Mouse (Mus musculus): Measurements from ENCODE around the gene Fahd2a.
A peak's percentile ranks its signal among the peaks of the same experiment; 100 is the strongest.

Gene Fahd2a

DNA sequence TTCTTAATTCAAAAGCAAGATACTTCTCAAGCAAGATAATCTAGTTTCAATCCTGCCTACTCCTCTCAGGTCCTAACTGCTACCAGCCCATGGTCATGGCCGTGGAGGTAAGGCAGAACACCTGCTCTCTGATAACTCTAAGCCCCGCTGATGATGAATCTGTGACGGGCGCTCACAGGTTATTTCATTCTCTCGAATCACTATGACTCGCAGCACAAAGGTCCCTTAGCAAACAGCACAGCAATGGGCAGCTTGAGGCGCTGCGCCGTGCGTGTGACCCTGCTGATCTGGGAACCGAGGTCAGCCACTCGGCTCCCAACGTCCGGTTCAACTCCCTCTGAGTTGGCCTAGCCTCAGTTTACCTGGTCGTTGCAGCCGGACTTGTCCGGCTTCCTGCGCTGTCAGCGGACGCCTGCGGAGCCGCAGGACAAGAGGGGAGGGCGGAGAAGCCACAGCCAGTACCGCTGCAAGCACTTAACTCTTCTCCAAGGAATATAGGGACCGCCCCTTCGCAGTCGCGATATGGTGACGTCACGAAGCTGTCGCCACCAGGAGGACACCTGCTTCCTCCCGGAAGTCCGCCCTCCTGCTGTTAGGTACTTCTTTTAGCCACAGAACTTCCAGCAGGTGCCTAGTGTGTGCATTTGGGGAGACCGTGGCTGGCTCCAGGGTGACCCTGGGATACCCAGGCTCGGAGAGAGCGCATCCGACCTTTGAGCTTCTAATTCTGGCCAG, at the start of gene Fahd2a:
TSS of gene Fahd2a (minus strand) at position 511 of the 735 bp plus-strand sequence.
- DNase-seq (ENCODE audit: low spot score) = peak; percentile 91

DNA sequence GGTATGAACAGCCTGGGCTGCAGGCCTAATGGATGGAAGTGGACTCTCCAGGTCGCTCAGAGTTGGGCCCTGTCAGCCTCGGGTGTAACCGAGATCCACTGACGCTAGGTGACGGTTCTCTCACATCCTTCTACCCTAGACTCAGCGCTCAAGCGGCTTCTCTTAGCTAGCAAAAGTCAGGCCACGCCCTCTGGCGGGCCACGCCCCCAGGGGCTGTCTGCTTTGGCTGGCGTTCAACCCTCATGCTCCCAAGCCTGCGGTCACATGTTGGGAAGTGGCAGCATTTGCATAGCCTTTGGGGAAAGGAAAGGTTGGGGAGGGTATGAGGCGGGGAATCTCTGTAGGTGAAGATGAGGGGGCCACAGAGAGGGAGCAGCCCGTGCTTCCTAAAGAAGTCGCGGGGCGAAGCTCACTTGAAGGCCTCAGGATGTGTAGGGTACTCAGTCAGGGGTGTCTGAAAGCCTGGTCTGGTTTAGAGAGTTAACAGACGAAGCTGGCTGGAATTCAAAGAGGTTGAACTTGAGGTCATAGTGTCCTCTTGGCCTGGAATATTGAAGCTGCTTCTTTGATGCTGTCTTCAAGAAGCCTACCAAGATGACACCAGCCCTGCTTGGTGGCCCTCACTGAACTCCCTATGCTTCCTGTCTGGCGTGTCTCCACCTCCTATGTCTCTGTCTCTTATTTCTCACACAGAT, 40.3 kb upstream of the Fahd2a start:
- peak; percentile 86 for DNase-seq (ENCODE audit: low spot score)

DNA sequence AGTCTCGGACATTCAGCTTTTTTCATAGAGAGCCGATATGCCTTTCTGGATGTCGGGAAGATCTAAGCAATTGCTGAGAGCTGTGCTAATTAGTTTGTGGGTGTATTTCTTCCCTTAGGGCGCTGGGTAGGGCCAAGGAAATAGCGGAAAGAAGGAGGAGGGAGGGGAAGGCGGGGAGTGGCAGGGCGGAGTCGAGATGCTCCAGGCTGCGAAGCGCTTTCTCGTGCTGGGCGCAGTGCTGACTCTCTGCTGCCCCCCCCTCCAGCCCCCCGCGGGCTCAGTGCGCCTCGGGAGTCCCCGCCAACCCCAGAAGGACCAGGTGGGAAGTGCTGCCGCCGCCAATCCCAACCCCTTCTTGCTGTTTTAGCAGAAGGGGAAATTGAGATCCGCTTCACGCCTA, 38.6 kb upstream of the Fahd2a start:
- DNase-seq (ENCODE audit: low spot score) = peak; percentile 59

DNA sequence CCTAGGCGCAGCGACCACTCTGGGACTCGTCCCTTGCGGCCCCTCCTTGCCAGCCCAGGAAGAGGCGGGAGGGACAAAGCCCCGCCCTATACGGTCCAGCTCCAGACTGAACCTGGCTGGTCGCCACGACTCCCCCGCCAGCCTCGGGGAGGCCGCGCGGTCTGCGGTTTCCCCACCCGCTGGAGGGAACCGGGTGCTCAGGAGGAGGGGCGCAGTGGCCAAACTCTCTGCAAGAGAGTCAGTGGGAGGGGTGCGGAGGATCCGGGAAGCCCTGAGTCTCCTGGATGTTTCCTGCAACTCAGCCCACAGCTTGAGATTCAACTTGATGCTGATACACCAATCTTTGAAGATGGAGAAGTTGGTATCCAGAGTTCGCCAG, 38.2 kb upstream of the Fahd2a start:
- DNase-seq (ENCODE audit: low spot score) = peak; percentile 90

- peak; percentile 57 for DNase-seq (ENCODE audit: low spot score)
Observed at GRCm38 (mm10) chr2:127481841-127482532, 37.6 kb upstream of the Fahd2a start.

DNA sequence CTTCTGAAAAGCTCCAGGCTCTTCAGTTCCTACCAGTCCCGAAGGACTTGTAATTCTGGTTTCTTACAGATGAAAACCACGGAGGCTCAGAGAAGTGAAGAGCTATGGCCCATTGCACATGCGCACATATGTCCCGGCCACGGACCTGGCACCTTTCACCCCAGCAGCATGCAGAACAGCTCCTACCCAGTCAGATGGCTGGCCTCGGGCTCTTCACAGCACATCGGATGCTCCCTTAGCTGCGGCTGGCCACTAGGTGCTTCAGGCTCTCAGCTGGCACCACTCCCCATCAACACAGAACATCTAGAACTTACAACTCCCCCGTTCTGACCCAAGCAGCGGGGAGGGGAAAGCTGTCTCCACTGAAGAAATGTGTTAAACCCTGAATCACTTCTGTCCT, 35.4 kb upstream of the Fahd2a start:
- DNase-seq (ENCODE audit: low spot score) = peak; percentile 62

DNA sequence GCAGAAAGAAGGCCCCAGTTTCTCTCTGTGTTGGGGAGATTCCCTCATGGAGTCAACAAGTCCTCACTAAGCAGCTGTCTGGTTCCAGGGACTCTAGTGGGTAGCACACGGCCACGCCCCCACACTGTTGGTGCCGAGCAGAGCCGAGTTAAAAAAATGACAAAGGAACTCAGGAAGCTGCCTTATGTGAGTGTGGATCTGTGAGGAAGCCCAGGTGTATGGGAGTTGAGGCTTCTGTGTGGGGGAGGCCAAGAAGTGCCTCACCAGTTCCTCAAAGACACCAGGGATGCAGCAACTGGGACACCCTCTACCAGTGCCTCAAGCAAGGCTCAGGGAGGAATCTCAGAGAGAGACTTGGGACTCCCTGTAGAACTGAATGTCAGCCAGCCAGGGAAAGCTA, 34.8 kb upstream of the Fahd2a start:
- no peak for DNase-seq (ENCODE audit: low spot score)

DNA sequence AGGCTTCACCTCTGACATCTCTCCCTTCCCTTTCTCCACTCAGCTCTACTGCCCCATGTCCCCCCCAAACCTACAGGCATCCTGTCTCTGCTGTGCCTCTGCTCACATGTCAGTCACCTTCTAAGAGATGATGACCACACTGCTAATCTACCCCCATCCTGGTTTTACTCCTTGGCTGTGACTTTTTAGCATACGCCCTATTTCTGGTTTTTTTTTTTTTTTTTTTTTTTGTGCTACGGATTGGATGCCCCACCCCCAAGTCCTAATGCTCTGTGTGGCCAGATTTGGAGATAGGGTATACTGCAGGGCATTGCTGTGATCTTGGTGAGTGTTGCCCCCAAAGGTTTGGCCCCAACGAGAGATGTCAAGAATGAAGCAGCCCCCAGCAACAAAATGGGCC, 27.9 kb upstream of the Fahd2a start:
- DNase-seq (ENCODE audit: low spot score) = no peak

- no peak for DNase-seq (ENCODE audit: low spot score)
Observed at GRCm38 (mm10) chr2:127471281-127471680, 26.9 kb upstream of the Fahd2a start.

DNA sequence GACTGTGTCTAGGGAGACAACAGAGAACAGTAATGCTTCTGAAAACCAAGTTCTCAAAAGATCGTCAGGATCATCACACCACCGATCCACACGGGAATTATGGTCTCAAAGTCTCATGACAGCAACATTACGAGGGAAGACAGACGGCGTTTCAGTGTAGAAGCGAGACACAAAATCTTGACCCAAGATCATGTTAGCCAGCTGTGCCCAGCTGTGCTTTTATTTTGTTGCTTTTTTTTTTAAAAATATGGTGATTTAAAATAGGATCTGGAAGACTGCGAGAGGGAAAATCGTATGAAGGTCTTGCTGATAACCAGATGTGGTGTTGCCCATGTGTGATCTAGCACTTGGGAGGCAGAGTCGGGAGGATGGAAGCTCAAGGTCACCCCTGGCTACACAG, 26.3 kb upstream of the Fahd2a start:
- no peak for DNase-seq (ENCODE audit: low spot score)

DNA sequence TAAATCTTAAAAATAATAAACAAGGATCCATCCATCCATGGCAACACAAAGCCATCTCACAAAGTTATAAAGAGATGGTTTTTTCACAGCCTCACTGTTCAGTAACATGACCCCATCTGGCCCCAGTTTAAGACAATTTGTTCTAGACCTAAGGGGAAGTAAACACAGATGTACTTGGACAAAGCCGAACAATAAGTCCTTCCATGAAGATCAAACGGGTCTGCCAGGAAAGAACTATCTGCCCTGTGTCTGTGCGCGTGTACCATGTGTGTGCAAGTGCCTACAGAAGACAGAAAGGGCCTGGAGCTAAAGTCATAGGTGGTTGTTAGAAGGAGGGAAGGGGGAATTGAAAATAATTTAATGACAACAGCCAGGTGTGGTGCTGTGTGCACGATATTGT, 25.8 kb upstream of the Fahd2a start:
- no peak for DNase-seq (ENCODE audit: low spot score)

- DNase-seq (ENCODE audit: low spot score) = peak; percentile 75
Observed at GRCm38 (mm10) chr2:127462314-127462713, 17.9 kb upstream of the Fahd2a start.

GRCm38 (mm10) chr2:127461351-127461750, 17.0 kb upstream of the Fahd2a start:
- DNase-seq (ENCODE audit: low spot score) = no peak

DNA sequence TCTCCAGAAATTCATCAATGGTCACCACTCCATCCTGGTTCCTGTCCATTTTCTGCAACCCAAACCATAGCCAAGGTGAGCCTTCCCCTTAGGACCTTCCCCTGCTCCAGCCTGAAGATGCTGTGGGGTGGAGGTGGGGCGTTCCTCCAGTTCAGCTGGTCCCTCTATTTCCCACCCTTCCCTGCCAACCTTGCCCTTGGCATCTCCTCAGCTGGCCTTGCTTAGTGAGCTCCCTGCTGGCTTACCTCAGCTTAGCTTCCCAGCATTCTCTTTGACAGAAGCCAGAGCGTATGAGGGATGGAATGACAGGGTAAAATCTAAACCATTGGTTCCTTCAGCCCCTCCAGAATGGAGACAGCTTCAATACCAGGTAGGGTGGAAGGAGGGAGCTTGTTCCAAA, 15.0 kb upstream of the Fahd2a start:
- DNase-seq (ENCODE audit: low spot score) = no peak

DNA sequence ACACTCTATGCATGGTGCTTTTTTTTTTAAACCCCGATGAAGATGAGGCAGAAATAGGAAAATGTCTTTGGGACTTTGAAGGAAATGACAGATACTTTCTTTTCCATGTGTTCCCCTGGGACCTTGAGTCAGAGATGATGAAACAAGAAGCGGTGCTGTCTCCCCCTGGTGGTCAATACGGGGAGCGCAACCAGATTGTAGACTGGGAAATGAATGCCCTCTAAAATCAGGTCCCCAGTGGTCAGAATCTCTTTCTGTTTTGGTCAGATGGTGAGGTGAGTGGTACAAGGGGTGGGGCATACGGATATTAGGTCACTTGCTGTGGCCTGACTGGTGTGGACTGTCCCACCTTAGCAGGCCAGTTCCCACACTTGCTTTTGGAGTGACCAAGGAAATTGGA, 9.4 kb upstream of the Fahd2a start:
- DNase-seq (ENCODE audit: low spot score) = peak; percentile 83

DNA sequence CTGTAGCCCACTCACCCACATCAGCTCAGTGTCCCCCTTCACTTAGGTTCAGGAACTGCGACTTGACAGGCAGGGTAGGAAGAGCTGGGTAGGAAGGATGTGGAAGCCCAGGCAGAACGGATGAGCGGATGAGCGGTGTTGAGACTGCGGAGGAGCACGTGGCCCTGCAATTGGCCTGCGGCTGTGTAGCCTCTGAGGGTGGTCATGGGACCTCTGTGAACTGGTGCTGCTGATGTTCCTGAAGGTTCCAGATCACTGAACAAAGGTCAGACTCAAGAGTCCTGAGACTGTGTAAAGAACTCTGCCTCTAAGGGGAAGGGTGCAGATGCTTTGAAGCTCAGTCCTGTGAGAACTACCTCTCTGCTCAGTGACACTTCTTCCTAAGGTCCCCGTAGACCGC, 8.8 kb upstream of the Fahd2a start:
- DNase-seq (ENCODE audit: low spot score) = no peak

GRCm38 (mm10) chr2:127451748-127452147, 7.4 kb upstream of the Fahd2a start:
- no peak for DNase-seq (ENCODE audit: low spot score)

DNA sequence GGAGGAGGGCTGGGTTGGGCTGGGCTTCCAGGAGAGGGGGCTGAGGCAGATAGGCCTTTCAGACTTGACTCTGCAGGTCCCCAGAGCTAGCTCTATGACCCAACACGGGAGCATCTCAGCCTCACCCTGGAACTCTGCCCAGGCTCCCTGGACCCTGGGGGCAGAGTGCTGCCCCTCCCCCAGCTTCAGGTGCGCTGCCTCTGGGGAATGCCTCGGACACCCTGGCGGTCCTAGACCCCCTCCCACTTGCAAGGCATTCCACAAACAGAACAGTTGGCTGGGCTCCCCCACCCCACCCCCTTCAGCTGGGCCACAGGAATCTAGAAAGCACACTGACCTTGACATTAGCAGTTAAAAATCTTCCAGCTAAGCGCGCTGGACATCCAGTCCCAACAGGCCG, 5.3 kb upstream of the Fahd2a start:
- peak; percentile 68 for DNase-seq (ENCODE audit: low spot score)

GRCm38 (mm10) chr2:127446847-127447246, 2.5 kb upstream of the Fahd2a start:
- DNase-seq (ENCODE audit: low spot score) = no peak

DNA sequence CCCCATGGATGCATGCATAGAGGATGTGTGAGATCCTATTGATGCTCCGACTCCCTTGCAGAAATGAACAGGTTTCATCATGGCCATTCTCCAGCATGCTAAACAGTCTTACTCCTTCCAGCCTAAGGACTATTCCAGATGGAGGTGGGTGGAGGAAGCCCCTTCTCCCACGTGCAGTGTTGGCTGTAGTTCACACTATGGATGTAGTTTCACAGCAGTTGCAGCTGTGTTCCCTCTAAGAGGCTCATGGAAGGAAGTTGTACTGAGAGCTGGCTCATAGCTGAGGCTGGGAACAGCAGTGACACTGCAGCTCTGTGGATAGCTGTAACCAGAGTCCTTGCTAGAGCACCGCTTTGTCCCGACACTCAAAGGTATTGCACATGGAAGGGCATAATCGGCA, 6.7 kb downstream of the Fahd2a start:
- no peak for DNase-seq (ENCODE audit: low spot score)

DNA sequence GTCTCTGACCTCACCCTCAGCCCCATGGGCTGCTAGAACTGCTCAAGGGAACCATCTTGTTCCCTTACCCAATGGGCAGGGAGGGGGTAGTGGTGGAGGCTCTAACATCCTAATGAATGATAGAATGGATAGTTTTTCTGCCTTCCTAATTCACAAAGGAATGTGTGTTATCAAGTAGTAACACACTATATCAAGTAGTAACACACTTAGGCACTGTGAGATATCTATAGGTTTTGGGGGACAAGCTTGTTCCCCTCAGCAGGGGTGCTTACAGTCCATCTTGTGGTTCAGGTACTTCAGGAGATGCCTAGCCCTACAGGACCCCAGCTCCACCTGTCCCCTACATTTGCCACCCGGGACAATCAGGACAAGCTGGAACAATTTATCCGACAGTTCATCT, 8.8 kb downstream of the Fahd2a start:
- no peak for DNase-seq (ENCODE audit: low spot score)

GRCm38 (mm10) chr2:127435135-127435534, 9.2 kb downstream of the Fahd2a start:
- DNase-seq (ENCODE audit: low spot score) = peak; percentile 62
